Mouse (Mus musculus) cerebellum, adult 2 months (tissue): Measurements from ENCODE around the gene Msln.

Experiments used
- CTCF ChIP-seq: fragments of 200-500 bp; IDR thresholded peaks from 2 replicates; pipeline ENCODE4 v1.5.1; 2011; ENCODE audit warnings: low read depth, mild to moderate bottlenecking, control low read depth, low read length, moderate library complexity, borderline replicate concordance; ENCODE audit not compliant: insufficient read depth
- POLR2A ChIP-seq: fragments of 200-500 bp; IDR thresholded peaks from 2 replicates; pipeline ENCODE4 v1.6.1; 2011; ENCODE audit warnings: low read length, control low read depth, borderline replicate concordance; ENCODE audit not compliant: insufficient read depth

- TF ChIP-seq CTCF (no peak), POLR2A (no peak)
Measured at GRCm38 (mm10) chr17:25721476-25721875, 32.7 kb downstream of the Msln start.
